Mouse (Mus musculus): ENCODE data around the gene Olfr171. TPM values are rescaled to one million over a fixed set of nuclear protein-coding genes. Genes with fewer than 3 reads are reported as not detected.

Gene Olfr171
- 1 to 10 TPM in 1 of 2 experiments, not detected in 1; 1.9 TPM for polyA plus RNA-seq (2017; shearing (Covaris generic))

GRCm38 (mm10) chr16:19629816-19630215, at the start of gene Olfr171:
Olfr171 (minus strand) TSS chr16:19629916.

DNA sequence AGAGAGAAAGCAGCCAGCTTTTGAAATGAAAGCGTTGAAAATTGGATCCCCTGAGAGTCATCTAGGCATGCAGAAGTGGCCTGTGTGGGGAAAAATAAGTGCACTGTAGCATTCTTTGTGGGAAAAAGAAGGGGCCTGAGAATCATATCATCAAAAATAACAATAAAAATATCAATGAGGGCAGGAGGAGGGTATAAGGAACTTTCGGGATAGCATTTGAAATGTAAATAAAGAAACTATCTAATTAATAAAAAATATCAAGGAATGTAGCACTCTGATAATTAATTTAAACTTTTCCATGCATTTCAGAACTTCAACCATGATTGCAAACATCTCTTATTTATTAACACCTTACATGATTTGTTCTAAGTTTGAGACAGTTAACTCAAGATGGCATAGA, 17.9 kb downstream of the Olfr171 start, which contains the start of gene Olfr170:
TSS of gene Olfr170 (minus strand) at position 101 of the 400 bp plus-strand sequence.

Other genes starting within 250 kb of the Olfr171 start
- not detected for gene Olfr165, start 206.8 kb downstream of the Olfr171 start, polyA plus RNA-seq (2017; shearing (Covaris generic))
- under 1 TPM; 0.07 to 0.73 TPM for gene Olfr166, start 146.2 kb downstream of the Olfr171 start, polyA plus RNA-seq (2017; shearing (Covaris generic))
- under 1 TPM; 0.04 to 0.29 TPM for gene Olfr167, start 107.7 kb downstream of the Olfr171 start, polyA plus RNA-seq (2017; shearing (Covaris generic))
- under 1 TPM in 1 of 2 experiments, not detected in 1; 0.77 TPM for gene Olfr168, start 94.4 kb downstream of the Olfr171 start, polyA plus RNA-seq (2017; shearing (Covaris generic))
- gene Olfr169, start 58.1 kb downstream of the Olfr171 start, polyA plus RNA-seq (2017; shearing (Covaris generic)) = not detected
- under 1 TPM in 1 of 2 experiments, not detected in 1; 0.61 TPM for gene Olfr170, start 18.0 kb downstream of the Olfr171 start, polyA plus RNA-seq (2017; shearing (Covaris generic))
- under 1 TPM in 1 of 2 experiments, not detected in 1; 0.06 TPM for gene Lamp3, start 76.5 kb upstream of the Olfr171 start, polyA plus RNA-seq (2017; shearing (Covaris generic))
- gene B3gnt5, start 130.3 kb upstream of the Olfr171 start, polyA plus RNA-seq (2017; shearing (Covaris generic)) = 10 to 100 TPM; 15.6 to 15.8 TPM